Mouse (Mus musculus): ENCODE data around the gene Ccnt1.
"Not testable (repeated sequence)": the region's sequence is repeated elsewhere in the genome, so short reads cannot be mapped to it uniquely, and the experiment has no call there.

The Ccnt1 gene

GRCm38 (mm10) chr15:98545151-98545550 lies 25.6 kb downstream of the Ccnt1 start:
- DNase-seq (ENCODE audit: low spot score in 2 of 2), result no peak

DNA sequence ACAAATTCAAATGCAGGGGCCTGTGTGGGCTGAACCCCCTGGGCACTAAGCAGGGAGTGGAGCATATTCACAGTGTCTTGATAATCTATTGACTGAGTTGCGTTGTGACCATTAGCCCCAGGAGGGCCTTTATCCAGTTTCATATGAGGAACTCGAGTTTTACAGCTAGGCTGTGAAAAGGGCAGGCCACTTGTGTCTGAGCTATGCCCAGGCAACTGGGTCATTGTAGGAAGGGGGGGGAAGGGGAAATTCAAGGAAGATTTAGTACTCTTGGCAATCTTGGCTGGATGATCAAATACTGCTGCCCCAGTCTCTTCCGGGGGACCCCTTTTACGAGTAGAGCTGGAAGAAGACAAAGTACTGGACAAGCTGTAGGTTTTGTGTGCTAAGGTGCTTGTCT lies 27.4 kb downstream of the Ccnt1 start:
- no peak for DNase-seq (ENCODE audit: low spot score in 2 of 2)

DNA sequence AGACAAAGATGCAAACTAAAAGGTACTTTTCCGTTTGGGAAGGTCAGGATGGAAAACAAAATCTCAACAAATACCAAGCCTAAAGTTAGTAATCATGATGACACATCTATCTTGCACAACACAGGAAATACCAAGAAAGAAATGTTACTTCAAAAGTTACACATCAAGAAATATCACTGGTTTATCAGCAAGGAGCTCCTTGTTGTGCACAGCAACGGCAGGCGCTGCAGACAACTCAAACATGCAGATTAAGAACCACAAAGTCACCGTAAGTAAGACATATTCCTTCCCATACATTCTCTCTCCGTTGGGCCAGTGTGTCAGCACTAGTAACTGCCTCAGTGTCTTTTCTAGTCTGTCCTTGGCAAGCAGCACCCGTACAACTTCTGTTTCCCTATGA lies 29.7 kb downstream of the Ccnt1 start:
- DNase-seq (ENCODE audit: low spot score in 2 of 2), result no peak

DNA sequence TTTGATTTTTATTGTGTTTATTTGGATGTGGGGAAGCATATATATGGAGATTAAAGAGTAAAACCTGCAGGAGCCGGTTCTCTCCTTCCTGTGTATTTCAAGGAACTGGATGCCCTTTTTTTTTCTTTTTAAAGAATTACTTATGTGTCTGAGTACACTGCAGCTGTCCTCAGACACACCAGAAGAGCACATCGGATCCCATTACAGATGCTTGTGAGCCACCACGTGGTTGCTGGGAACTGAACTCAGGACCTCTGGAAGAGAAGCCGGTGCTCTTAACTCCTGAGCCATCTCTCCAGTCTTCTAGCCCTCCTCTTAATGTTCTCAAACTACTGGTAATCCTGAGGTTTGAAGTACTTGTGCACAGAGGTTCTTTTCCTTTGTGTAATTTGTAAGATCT lies 32.8 kb downstream of the Ccnt1 start:
- no peak for DNase-seq (ENCODE audit: low spot score in 2 of 2)

- no peak for DNase-seq (ENCODE audit: low spot score in 2 of 2)
These were observed 33.8 kb downstream of the Ccnt1 start for GRCm38 (mm10) chr15:98536828-98537510.

GRCm38 (mm10) chr15:98535921-98536320 lies 34.8 kb downstream of the Ccnt1 start:
- DNase-seq (ENCODE audit: low spot score in 2 of 2), result no peak

GRCm38 (mm10) chr15:98533881-98534627 lies 36.7 kb downstream of the Ccnt1 start, which contains the start of gene Kansl2:
TSS of gene Kansl2 (minus strand) at chr15:98534264.
- DNase-seq (ENCODE audit: low spot score in 2 of 2), result peak; percentile 98 to 99

GRCm38 (mm10) chr15:98533035-98533531 lies 37.6 kb downstream of the Ccnt1 start:
- no peak for DNase-seq (ENCODE audit: low spot score in 2 of 2)

DNA sequence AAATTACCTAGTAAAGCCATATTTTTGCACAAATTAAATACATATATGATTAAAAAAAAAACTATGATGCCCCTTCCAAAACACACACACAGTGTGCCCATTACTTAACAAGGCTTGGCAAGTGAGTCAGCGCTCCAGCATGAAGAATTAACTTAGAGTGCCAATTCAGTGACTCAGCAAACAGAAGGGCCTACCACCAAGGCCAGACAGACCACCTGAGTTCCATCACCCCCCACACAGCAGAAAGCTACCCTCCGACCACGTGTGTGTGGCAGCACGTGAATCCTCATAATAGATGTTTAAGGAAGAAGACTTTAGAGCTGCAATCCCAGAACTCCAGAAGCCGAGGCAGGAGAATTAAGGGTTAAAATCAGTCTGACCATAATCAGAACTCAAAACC lies 38.4 kb downstream of the Ccnt1 start:
- no peak for DNase-seq (ENCODE audit: low spot score in 2 of 2)

DNA sequence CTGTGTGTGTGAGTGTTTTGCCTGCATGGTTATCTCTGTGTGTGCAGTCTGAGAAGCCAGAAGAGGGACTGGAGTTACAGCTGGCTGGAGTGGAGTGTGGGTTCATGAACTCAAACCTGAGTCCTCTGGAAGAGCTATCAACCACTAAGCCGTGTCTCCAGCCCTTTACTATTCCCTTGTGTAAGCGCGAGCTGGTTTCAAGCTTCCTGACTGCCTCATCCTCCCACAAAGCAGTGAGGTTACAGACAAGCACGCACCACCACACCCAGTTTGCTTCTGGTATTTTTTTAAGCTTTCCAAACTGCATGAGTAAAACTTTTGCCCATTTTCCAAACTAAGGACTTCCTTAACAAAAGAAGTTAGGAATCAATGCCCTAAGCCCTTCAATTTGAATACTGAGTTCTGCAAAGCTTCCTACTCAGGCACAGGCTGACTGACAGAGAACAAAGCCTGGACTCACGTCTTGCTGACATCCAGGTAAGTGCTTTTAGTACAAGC lies 42.6 kb downstream of the Ccnt1 start:
- DNase-seq (ENCODE audit: low spot score in 2 of 2), result no peak

- no peak for DNase-seq (ENCODE audit: low spot score in 2 of 2)
These were observed 43.5 kb downstream of the Ccnt1 start for GRCm38 (mm10) chr15:98527056-98527771.

DNA sequence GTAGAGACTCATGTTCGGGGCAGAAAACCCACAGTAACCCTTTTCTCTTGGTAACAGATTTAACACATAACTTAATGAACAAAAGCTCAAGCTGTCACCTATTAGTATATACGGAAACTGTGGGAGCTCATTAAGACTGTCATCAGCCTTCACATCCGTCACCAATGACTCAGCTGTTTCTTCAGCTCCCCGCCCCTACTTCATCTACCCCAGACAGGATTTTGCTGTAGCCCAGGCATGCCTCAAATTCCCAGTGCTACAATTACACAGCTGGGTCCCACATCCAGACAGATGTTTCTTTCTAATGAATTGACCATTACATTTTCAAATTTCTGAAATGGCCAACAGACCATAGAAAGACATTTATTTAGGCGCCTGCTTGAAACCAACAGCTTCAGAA lies 44.7 kb downstream of the Ccnt1 start:
- no peak for DNase-seq (ENCODE audit: low spot score in 2 of 2)

- no peak for DNase-seq (ENCODE audit: low spot score in 2 of 2)
These were observed 49.5 kb downstream of the Ccnt1 start for GRCm38 (mm10) chr15:98521245-98521644.

GRCm38 (mm10) chr15:98517380-98518355 lies 53.1 kb downstream of the Ccnt1 start:
- DNase-seq (ENCODE audit: low spot score in 2 of 2), result peak; percentile 56 to 64

- DNase-seq (ENCODE audit: low spot score in 2 of 2), result not testable (repeated sequence)
These were observed 55.9 kb downstream of the Ccnt1 start for GRCm38 (mm10) chr15:98514845-98515244.

GRCm38 (mm10) chr15:98514146-98514545 lies 56.6 kb downstream of the Ccnt1 start:
- DNase-seq (ENCODE audit: low spot score in 2 of 2), result no peak

DNA sequence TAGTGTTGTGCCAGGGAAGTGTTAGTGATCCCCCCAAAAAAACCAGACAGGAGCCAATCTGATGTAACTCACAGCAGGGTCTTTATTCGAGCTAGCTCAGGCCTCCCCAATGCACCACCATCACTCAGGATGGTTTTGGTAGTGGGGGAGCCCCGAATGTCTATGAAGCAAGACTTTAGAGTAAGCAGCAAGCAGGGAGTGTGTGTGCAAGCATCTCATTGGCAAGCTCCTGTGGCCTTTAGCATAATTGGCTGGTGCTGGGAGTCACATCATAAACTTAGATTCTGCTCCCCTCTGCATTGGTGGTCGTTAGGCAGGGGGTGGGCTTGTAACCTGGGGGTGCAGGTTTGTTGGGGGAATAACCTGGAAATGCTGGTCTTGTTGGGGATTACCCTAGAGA lies 57.0 kb downstream of the Ccnt1 start:
- not testable (repeated sequence) for DNase-seq (ENCODE audit: low spot score in 2 of 2)

DNA sequence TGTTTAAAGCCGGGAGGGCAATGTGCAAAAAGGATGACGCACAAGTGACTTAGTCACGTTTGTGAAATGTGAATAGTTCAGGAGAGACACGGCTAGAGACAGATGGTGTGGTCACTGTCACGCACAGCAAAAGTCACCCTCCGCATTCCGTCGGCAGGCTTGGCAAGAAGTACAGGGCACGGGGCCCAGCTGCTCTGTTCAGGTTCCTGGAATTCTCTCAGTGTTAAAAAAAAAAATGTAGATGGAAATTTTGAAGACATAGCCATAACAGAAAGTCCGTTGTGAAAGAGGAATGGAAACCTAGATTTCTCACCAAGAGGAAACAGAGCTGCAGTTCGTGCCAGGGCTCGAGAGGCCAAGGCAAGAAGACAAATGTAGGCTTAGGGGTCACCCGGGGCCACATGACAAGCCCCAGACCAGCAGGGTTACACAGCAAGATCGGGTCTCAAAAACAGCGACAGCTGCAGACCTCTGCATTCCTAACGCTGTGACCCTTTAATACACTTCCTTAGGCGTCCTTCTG lies 57.9 kb downstream of the Ccnt1 start:
- peak; percentile 72 to 73 for DNase-seq (ENCODE audit: low spot score in 2 of 2)

GRCm38 (mm10) chr15:98512232-98512631 lies 58.5 kb downstream of the Ccnt1 start:
- DNase-seq (ENCODE audit: low spot score in 2 of 2), result peak in 1 of 2 experiments; percentile 43

DNA sequence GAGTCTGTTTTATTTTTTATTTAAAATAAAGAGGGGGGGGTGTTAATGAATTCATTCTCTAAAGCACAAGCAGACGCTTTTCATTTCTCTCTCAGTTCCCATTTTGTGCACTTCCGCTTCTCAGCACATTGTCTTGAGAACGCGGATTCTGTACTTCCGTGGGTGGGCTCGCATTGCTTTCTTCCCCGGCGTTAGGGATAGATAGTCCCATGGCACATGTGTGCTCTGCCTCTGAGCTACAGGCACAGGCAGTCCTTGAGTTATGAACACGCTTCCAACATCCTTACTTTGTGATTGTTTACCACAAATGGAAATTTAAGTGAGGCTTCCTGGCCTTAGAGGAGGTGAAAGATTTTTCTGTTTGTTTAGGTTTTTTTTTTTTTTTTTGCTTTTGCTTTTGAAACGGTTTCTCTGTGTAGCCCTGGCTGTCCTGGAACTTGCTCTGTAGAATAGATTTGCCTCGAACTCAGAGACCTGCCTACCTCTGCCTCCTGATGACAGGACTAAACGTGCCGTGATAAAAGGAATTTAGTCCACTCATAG lies 59.3 kb downstream of the Ccnt1 start:
- peak; percentile 46 to 55 for DNase-seq (ENCODE audit: low spot score in 2 of 2)

Data from heart, adult 9 months (tissue).